Mouse (Mus musculus) spleen, adult 2 months (tissue): ENCODE measurements around the gene Adamts9. TPM values are rescaled to one million over a fixed set of nuclear protein-coding genes. Genes with fewer than 3 reads are reported as not detected.

Experiments
- DNase-seq, 2 experiments: peaks; one replicate each; pipeline versions ENCODE4 v3.0.0 to v3.0.0-alpha.2; 2012 to 2021; ENCODE audit warnings: low spot score in 2 of 2, low read depth in 1 of 2
- H3K27ac ChIP-seq: fragments of 200-500 bp; 2 replicates; pipeline ENCODE4 v1.5.1; 2012; ENCODE audit warnings: low read length, inconsistent platforms; ENCODE audit not compliant: insufficient read depth
- H3K27me3 ChIP-seq: fragments of 200-500 bp; 2 replicates; pipeline ENCODE4 v1.6.1; 2012; ENCODE audit warnings: mild to moderate bottlenecking, moderate library complexity, low read length, inconsistent platforms; ENCODE audit not compliant: control insufficient read depth, insufficient read depth
- H3K36me3 ChIP-seq: fragments of 200-500 bp; 2 replicates; pipeline ENCODE4 v1.6.1; 2012; ENCODE audit warnings: mild to moderate bottlenecking, low read length, inconsistent platforms; ENCODE audit not compliant: control insufficient read depth, insufficient read depth
- H3K4me1 ChIP-seq: fragments of 200-500 bp; 2 replicates; pipeline ENCODE4 v1.6.1; 2011; ENCODE audit warnings: inconsistent platforms; ENCODE audit not compliant: control insufficient read depth, insufficient read depth, insufficient read length
- H3K4me3 ChIP-seq: fragments of 200-500 bp; 2 replicates; pipeline ENCODE4 v1.5.1; 2011; ENCODE audit warnings: mild to moderate bottlenecking, inconsistent platforms; ENCODE audit not compliant: insufficient read depth, insufficient read length; ENCODE audit errors: extremely low read depth
- CTCF ChIP-seq: fragments of 200-500 bp; IDR thresholded peaks from 2 replicates; pipeline ENCODE4 v1.5.1; 2011; ENCODE audit warnings: mild to moderate bottlenecking, inconsistent platforms; ENCODE audit not compliant: insufficient read depth, insufficient read length, insufficient replicate concordance; ENCODE audit errors: extremely low read depth
- POLR2A ChIP-seq: fragments of 200-500 bp; IDR thresholded peaks from 2 replicates; pipeline ENCODE4 v1.6.1; 2011; ENCODE audit warnings: low read depth, low read length, inconsistent platforms
- WGBS: fragments of 180-500 bp; shearing (Covaris S2); methylation state at CpG from one replicate; pipeline ENCODE4 v1.1.7; 2018; 5-methylcytosine and 5-hydroxymethylcytosine counted together
- polyA plus RNA-seq: library from polyadenylated mRNA; depleted of rRNA; stranded (reverse); fragments of >200 nt; gene quantifications from 2 replicates; pipeline ENCODE4 v1.2.3, GENCODE M21; 2012

The Adamts9 gene
- polyA plus RNA-seq, 1 experiment: 1.5 TPM

DNA sequence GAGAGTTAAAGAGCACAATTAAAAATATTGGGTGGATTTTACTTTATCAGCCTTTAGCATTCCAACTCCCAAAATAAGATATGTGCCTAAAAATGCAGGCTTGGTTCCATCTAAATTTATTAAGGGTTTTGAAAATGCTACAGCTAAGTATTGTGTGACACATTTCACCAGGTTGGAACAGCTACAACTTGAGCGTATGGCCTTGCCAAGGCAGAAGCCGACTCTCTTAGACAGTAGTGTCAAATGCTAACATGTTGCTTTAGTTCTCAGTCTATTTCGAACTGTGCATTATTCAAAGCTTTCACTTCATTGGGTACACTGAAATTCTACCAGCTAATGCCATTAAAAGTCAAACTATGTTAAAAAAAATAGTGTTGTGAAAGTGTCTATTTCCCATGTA lies 30.0 kb upstream of the Adamts9 start:
- H3K4me3 ChIP-seq: no peak overlapping the region
- H3K27ac ChIP-seq: no peak overlapping the region
- H3K27me3 ChIP-seq: no peaks in the 10 kb centered on the region
- no peak for TF ChIP-seq CTCF
- TF ChIP-seq POLR2A: no peak
- no peaks in the 10 kb centered on the region for H3K4me1 ChIP-seq
- 90% methylated on average over 3 of the region's 3 CpGs for whole genome bisulfite sequencing
- no peaks in the 10 kb centered on the region for H3K36me3 ChIP-seq
- DNase-seq: no peak

DNA sequence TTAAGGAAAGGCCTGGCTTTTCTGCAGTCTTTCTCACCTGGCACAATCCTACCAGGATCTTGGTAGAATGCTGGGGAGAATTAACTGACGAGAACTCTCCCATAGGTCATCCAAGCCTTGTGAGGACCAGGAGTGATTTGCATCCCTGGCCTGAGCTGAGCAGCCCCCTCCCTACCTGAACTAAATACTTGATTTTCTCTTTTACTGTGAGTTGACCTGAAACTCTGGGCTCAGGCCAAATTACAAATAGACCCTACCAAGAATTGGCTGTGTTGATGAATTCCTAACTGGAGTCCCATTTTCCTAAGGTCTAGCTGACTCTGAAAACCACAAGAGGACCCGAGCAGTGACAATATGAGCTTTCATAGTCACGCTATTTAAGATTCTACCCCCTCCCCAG lies 25.4 kb upstream of the Adamts9 start:
- TF ChIP-seq POLR2A (no peak), CTCF (no peak)
- Histone ChIP-seq H3K27ac (no peak overlapping the region), H3K4me3 (no peak overlapping the region), H3K36me3 (no peaks in the 10 kb centered on the region), H3K4me1 (no peaks in the 10 kb centered on the region), H3K27me3 (no peaks in the 10 kb centered on the region)
- 87% methylated on average over 3 of the region's 3 CpGs for WGBS
- DNase-seq: no peak

DNA sequence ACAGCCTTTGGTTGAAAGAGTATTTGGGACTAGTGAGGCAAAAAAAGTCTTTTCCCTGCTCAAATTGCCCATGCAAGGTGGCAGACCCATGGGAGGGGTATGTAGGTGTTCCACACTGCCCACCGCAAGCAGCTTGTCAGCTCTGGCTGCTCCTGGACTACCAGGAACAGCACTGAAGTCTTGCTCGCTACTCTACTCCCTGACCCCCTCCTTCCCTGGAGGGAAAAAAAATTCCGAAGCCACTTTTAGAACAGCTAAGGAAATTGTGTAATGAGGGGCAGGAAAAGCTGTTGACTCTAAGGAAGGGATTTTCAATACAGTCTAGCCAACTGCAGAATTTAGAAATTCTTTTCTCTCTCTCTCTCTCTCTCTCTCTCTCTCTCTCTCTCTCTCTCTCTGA lies 24.9 kb upstream of the Adamts9 start:
- Histone ChIP-seq H3K4me3 (no peak overlapping the region), H3K4me1 (no peaks in the 10 kb centered on the region), H3K27me3 (no peaks in the 10 kb centered on the region), H3K27ac (no peak overlapping the region), H3K36me3 (no peaks in the 10 kb centered on the region)
- TF ChIP-seq POLR2A (no peak), CTCF (no peak)
- 68% methylated on average over 3 of the region's 3 CpGs for WGBS
- no peak for DNase-seq

DNA sequence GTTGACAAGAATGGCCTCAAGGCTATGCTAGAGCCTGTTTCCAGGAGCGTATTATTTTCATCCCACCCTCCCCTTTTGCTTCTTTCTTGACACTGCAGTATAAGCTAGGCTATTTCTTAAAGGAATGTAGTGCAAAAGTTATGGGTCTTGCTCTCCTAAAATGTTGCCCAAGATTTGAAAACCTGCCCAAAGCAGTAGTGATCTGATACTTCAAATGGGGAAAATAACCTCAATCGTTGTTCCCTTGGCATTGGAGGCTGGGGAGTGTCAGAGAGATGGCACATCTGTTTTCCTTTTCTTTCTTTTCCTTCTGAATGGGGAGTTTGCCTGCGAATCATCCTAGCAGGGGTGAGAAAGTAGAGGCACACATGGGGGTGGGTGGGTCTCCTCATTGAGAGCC lies 19.7 kb upstream of the Adamts9 start:
- H3K4me3 ChIP-seq: no peak overlapping the region
- TF ChIP-seq CTCF (no peak), POLR2A (no peak)
- no peak overlapping the region for H3K27ac ChIP-seq
- no peaks in the 10 kb centered on the region for H3K4me1 ChIP-seq
- H3K36me3 ChIP-seq: no peaks in the 10 kb centered on the region
- DNase-seq: no peak
- 76% methylated on average over 3 of the region's 3 CpGs for WGBS
- no peaks in the 10 kb centered on the region for H3K27me3 ChIP-seq

DNA sequence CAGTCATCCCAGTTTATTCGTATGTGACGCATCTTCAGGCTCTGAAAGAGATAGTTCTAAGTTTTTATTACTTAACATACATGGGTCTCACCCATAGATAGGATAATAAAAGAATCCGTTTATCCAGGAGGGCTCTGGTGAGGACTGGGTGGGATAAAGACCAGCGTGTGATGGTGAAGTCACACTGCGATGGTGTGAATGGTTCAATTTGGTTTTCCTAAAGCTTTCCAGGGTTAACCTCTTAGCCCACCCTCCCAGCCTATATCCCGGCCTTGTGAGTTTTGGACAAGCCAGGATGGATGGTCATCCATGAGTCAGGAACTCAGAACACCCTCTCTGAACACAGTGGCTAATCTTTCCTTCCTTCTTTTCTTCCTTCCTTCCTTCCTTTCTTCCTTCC lies 17.7 kb upstream of the Adamts9 start:
- no peak for TF ChIP-seq CTCF
- TF ChIP-seq POLR2A: no peak
- no peak for DNase-seq
- no peaks in the 10 kb centered on the region for H3K36me3 ChIP-seq
- no peaks in the 10 kb centered on the region for H3K27me3 ChIP-seq
- no peak overlapping the region for H3K4me3 ChIP-seq
- H3K27ac ChIP-seq: no peak overlapping the region
- WGBS: 87% methylated on average over 6 of the region's 6 CpGs
- H3K4me1 ChIP-seq: no peaks in the 10 kb centered on the region

DNA sequence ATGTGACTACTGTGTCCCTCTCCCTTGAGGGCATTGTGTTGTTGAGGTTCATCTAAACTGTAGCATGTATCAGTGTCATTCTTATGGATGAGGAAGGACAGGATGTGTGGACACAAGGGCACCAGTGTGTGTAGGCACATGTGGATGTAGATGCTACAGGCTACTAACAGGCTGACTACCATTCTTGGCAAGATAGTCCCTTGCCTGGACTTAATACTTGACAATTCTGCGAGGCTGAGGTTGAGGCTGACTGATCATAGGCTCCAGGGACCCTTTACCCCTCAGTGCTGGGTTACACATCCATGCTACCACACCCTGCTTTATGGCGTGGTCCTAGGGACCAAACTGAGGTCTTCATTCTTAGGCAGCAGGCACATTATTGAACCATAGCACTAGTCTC lies 16.1 kb upstream of the Adamts9 start:
- H3K4me3 ChIP-seq: no peak overlapping the region
- no peak for DNase-seq
- 69% methylated on average over 2 of the region's 2 CpGs for WGBS

DNA sequence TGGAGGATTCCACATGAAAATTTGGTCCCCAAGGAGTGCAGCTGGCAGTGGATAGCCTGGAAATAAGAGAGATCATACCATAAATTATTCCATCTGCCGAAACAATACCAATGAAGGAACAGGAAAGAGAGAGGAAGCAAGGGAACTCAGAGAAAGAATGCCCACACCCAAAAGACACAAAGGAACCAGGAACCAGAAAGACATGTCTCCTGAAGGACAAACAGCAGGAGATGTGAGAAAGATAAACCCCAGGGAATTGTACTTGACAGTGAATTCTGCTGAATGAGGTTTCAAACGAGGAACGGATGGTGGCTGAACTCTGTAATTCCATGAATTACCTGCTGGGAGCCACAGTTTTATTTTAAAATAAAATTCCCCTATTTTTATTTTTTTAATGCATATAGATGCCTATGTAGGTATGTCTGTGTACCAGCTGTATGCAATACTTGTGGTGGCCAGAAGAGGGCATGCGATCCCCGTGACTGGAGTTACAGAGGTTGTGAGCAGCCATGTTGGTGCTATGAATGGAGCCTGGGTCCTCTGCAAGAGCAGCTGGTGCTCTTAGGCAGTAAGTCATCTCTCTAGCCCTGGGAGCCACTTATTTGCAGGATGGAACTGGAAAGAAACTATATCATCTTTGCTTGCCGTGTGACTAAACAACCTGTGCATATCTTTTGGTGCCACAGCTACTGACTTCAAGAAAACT lies 4.2 kb upstream of the Adamts9 start:
- WGBS: 84% methylated on average over 6 of the region's 6 CpGs

More for the DNA sequence above, 16.1 kb upstream of the Adamts9 start:
- Histone ChIP-seq H3K4me1 (no peaks in the 10 kb centered on the region), H3K36me3 (no peaks in the 10 kb centered on the region), H3K27me3 (no peaks in the 10 kb centered on the region), H3K27ac (no peak overlapping the region)
- TF ChIP-seq POLR2A (no peak), CTCF (no peak)

More for the DNA sequence above, 4.2 kb upstream of the Adamts9 start:
- no peak for TF ChIP-seq CTCF
- no peak for TF ChIP-seq POLR2A
- peaks cover 2% of the 10 kb centered on the region; the same call in 1 of the 2 replicates for H3K27me3 ChIP-seq
- H3K36me3 ChIP-seq: no peaks in the 10 kb centered on the region
- no peak for DNase-seq
- no peak overlapping the region for H3K4me3 ChIP-seq
- H3K4me1 ChIP-seq: no peaks in the 10 kb centered on the region
- no peak overlapping the region for H3K27ac ChIP-seq
